Comparison of ENCODE assay signal across 8 mouse cellular contexts in genomic region chr6:135026232-135026631, GRCm38 (mm10). TPM values are rescaled to one million over a fixed set of nuclear protein-coding genes. Genes with fewer than 3 reads are reported as not detected.
DNase-seq lines count a peak whose midpoint lies in the region; ATAC-seq and TF ChIP-seq lines count a peak whose summit lies in the region.

No protein-coding gene starts in this region.

- no peaks in the 10 kb centered on the region for H3K27me3 ChIP-seq in hindbrain, embryonic 11.5 days (ENCODE audit: control insufficient read depth, insufficient read depth, low read length)
- no peaks in the 10 kb centered on the region for H3K27me3 ChIP-seq in hindbrain, embryonic 10.5 days (ENCODE audit: insufficient read depth, poor library complexity, severe bottlenecking)
- no peaks in the 10 kb centered on the region for H3K27me3 ChIP-seq in splenic B cell, adult 2 months (ENCODE audit: control insufficient read depth, insufficient read depth, low read length, poor library complexity, severe bottlenecking)

- H3K9me3 ChIP-seq in hindbrain, embryonic 11.5 days (ENCODE audit: control insufficient read depth, low read length): no peaks in the 10 kb centered on the region
- H3K9me3 ChIP-seq in hindbrain, embryonic 10.5 days: no peaks in the 10 kb centered on the region

- peaks cover 5% of the 10 kb centered on the region; the same call in 1 of the 2 replicates for H3K36me3 ChIP-seq in hindbrain, embryonic 11.5 days (ENCODE audit: control insufficient read depth, insufficient read depth, low read length)
- peaks cover 43% of the 10 kb centered on the region for H3K36me3 ChIP-seq in hindbrain, embryonic 10.5 days
- peaks cover 3% of the 10 kb centered on the region for H3K36me3 ChIP-seq in splenic B cell, adult 2 months (ENCODE audit: control insufficient read depth, insufficient read depth, low read length, poor library complexity, severe bottlenecking)

- ATAC-seq in hindbrain, embryonic 11.5 days (ENCODE audit: low FRiP score): peak; percentile 27; the same call in 1 of the 2 replicates
- ATAC-seq in CD4-positive, CD25-positive, alpha-beta regulatory T cell, adult 4 months: peak; percentile 82

- no peak overlapping the region for H3K27ac ChIP-seq in hindbrain, embryonic 11.5 days (ENCODE audit: low read depth, low read length)
- H3K27ac ChIP-seq in hindbrain, embryonic 10.5 days: no peak overlapping the region
- H3K27ac ChIP-seq in bone marrow macrophage, adult 2 months (ENCODE audit: insufficient read depth, low read depth, low read length): no peak overlapping the region

- no peak overlapping the region for H3K9ac ChIP-seq in hindbrain, embryonic 11.5 days (ENCODE audit: low read depth, low read length)

- 3% methylated on average over 3 of the region's 3 CpGs for WGBS in hindbrain, embryonic 11.5 days
- 6% methylated on average over 3 of the region's 3 CpGs for WGBS in hindbrain, embryonic 10.5 days
- 4% methylated on average over 3 of the region's 3 CpGs for WGBS in lung, adult 2 months

- TF ChIP-seq POLR2A in bone marrow macrophage, adult 2 months (IDR thresholded peaks at IDR 0.05; ENCODE audit: borderline replicate concordance, low read depth, low read length): no peak
- no peak for TF ChIP-seq POLR2A in lung, adult 2 months (IDR thresholded peaks at IDR 0.05; ENCODE audit: borderline replicate concordance, extremely low read depth, low read depth, low read length)

- no peaks in the 10 kb centered on the region for H3K4me1 ChIP-seq in hindbrain, embryonic 11.5 days (replicated peaks; ENCODE audit: control insufficient read depth, insufficient read depth, low read length)
- no peaks in the 10 kb centered on the region for H3K4me1 ChIP-seq in hindbrain, embryonic 10.5 days (replicated peaks)
- H3K4me1 ChIP-seq in bone marrow macrophage, adult 2 months (ENCODE audit: control insufficient read depth, insufficient read depth, low read length): peaks cover 9% of the 10 kb centered on the region
- peaks cover 13% of the 10 kb centered on the region for H3K4me1 ChIP-seq in lung, adult 2 months (ENCODE audit: control insufficient read depth, insufficient read depth, low read length)

- peak; percentile 16; the same call in 1 of the 2 replicates for TF ChIP-seq CTCF in bone marrow macrophage, adult 2 months (IDR thresholded peaks at IDR 0.05; ENCODE audit: low read depth, low read length)
- TF ChIP-seq CTCF in lung, adult 2 months (IDR thresholded peaks at IDR 0.05; ENCODE audit: insufficient read depth, low read length): no peak

- no peak overlapping the region for H3K4me2 ChIP-seq in hindbrain, embryonic 11.5 days (replicated peaks; ENCODE audit: low read depth, low read length)

- H3K4me3 ChIP-seq in hindbrain, embryonic 11.5 days (ENCODE audit: low read depth, low read length): no peak overlapping the region
- H3K4me3 ChIP-seq in hindbrain, embryonic 10.5 days: no peak overlapping the region
- no peak overlapping the region for H3K4me3 ChIP-seq in bone marrow macrophage, adult 2 months (ENCODE audit: insufficient read depth, low read length)
- H3K4me3 ChIP-seq in lung, adult 2 months (replicated peaks; ENCODE audit: extremely low read depth, low read depth, low read length): no peak overlapping the region

- peak; percentile 20 for DNase-seq in hindbrain, embryonic 11.5 days (ENCODE audit: low spot score)
- DNase-seq in hindbrain, embryonic 10.5 days (ENCODE audit: low spot score): no peak
- peak; percentile 15 to 17 for DNase-seq in heart, postnatal 36 days
- DNase-seq in lung, adult 2 months: peak; percentile 46
- peak; percentile 57 for DNase-seq in splenic B cell, adult 2 months (ENCODE audit: low read depth, low spot score)
- no peak for DNase-seq in urinary bladder, postnatal 4 days (ENCODE audit: low spot score in 2 of 2)

- intact Hi-C loops in heart, postnatal 36 days (cut with DNase I): loop anchor here (2.0 to 10.0 kb wide), 2 partner anchors 59 to 119 kb away; no protein-coding TSS in a partner anchor

RNA-seq across cellular contexts. Expression of gene Ddx47, which starts 14.8 kb away (rescaled TPM):
- 101 and 102 TPM in 2 replicates for polyA plus RNA-seq in hindbrain, embryonic 11.5 days (2014; fragmentation: Nextera tagmentation; extraction: Ambion mirVana)
- 96.1 and 106 TPM in 2 replicates for polyA plus RNA-seq in hindbrain, embryonic 10.5 days (2016; fragmentation: Nextera tagmentation; extraction: Ambion mirVana)
- polyA plus RNA-seq in CD4-positive, CD25-positive, alpha-beta regulatory T cell, adult 4 months (2017; shearing (Covaris generic)): 100 to 1,000 TPM; 167 to 189 TPM
- polyA plus RNA-seq in bone marrow macrophage, adult 2 months (2012; ENCODE audit: insufficient read depth, insufficient read length, missing spikeins): 70.4 and 73.4 TPM in 2 replicates
- 10 to 100 TPM; 38.1 to 39.9 TPM for total RNA-seq in heart, postnatal 36 days (2021)
- polyA plus RNA-seq in lung, adult 2 months (2012; rRNA removed): 35.8 and 55.7 TPM in 2 replicates

RNA-seq across cellular contexts. Expression of gene Gprc5a, which starts 39.2 kb away (rescaled TPM):
- polyA plus RNA-seq in hindbrain, embryonic 11.5 days (2014; fragmentation: Nextera tagmentation; extraction: Ambion mirVana): 2.3 and 3.7 TPM in 2 replicates
- polyA plus RNA-seq in hindbrain, embryonic 10.5 days (2016; fragmentation: Nextera tagmentation; extraction: Ambion mirVana): 3.2 and 3.5 TPM in 2 replicates
- polyA plus RNA-seq in CD4-positive, CD25-positive, alpha-beta regulatory T cell, adult 4 months (2017; shearing (Covaris generic)): under 1 TPM; 0.55 to 0.67 TPM
- polyA plus RNA-seq in bone marrow macrophage, adult 2 months (2012; ENCODE audit: insufficient read depth, insufficient read length, missing spikeins): not detected in 2 replicates
- 1 to 10 TPM in 1 of 2 experiments, under 1 TPM in 1; 0.81 to 1.3 TPM for total RNA-seq in heart, postnatal 36 days (2021)
- polyA plus RNA-seq in lung, adult 2 months (2012; rRNA removed): 281 and 352 TPM in 2 replicates

RNA-seq across cellular contexts. Expression of gene Apold1, which starts 44.7 kb away (rescaled TPM):
- polyA plus RNA-seq in hindbrain, embryonic 11.5 days (2014; fragmentation: Nextera tagmentation; extraction: Ambion mirVana): 3.0 and 3.7 TPM in 2 replicates
- 2.7 and 2.9 TPM in 2 replicates for polyA plus RNA-seq in hindbrain, embryonic 10.5 days (2016; fragmentation: Nextera tagmentation; extraction: Ambion mirVana)
- polyA plus RNA-seq in CD4-positive, CD25-positive, alpha-beta regulatory T cell, adult 4 months (2017; shearing (Covaris generic)): under 1 TPM; 0.16 to 0.32 TPM
- 0.29 and 0.36 TPM in 2 replicates for polyA plus RNA-seq in bone marrow macrophage, adult 2 months (2012; ENCODE audit: insufficient read depth, insufficient read length, missing spikeins)
- 10 to 100 TPM in 1 of 2 experiments, 1 to 10 TPM in 1; 5.1 to 15.6 TPM for total RNA-seq in heart, postnatal 36 days (2021)
- polyA plus RNA-seq in lung, adult 2 months (2012; rRNA removed): 1.2 and 1.7 TPM in 2 replicates

Comparison
In these comparisons a context has a peak if more than half of its experiments do, and no peak if none do; other contexts are left out.
1. DNase-seq: peak in hindbrain, embryonic 11.5 days (single experiment), heart, postnatal 36 days (2 of 2), lung, adult 2 months (single experiment) and splenic B cell, adult 2 months (single experiment); none in hindbrain, embryonic 10.5 days (single experiment) and urinary bladder, postnatal 4 days (0 of 2).
2. RNA of gene Gprc5a, which starts 39.2 kb away (polyA plus RNA-seq): 281 to 352 TPM in lung, adult 2 months; 2.3 to 3.7 TPM in hindbrain, embryonic 11.5 days, 3.2 to 3.5 TPM in hindbrain, embryonic 10.5 days, 0.55 to 0.67 TPM in CD4-positive, CD25-positive, alpha-beta regulatory T cell, adult 4 months and not detected in bone marrow macrophage, adult 2 months; every median in the first group is over 10 times any median in the second.